Mouse (Mus musculus) naive thymus-derived CD4-positive, alpha-beta T cell, adult 2 months (primary cell): ENCODE data around the gene Rcn2.
"Not testable (repeated sequence)": the region's sequence is repeated elsewhere in the genome, so short reads cannot be mapped to it uniquely, and the experiment has no call there.

Experiments
- DNase-seq: peaks from one replicate; pipeline ENCODE4 v3.0.0-alpha.2; 2011; ENCODE audit warnings: low read depth

The Rcn2 gene

GRCm38 (mm10) chr9:56041372-56042180 is at the start of gene Rcn2:
Gene Rcn2 (plus strand): TSS chr9:56041845.
- DNase-seq: peak; percentile 97

- not testable (repeated sequence) for DNase-seq
These were observed 37.0 kb upstream of the Rcn2 start for GRCm38 (mm10) chr9:56004679-56005078.

- no peak for DNase-seq
These were observed 31.2 kb upstream of the Rcn2 start, which contains the start of gene 4930563M21Rik for GRCm38 (mm10) chr9:56010450-56010849. Gene 4930563M21Rik (minus strand): TSS chr9:56010550.

- no peak for DNase-seq
These were observed 16.9 kb upstream of the Rcn2 start for GRCm38 (mm10) chr9:56024772-56025171.

DNA sequence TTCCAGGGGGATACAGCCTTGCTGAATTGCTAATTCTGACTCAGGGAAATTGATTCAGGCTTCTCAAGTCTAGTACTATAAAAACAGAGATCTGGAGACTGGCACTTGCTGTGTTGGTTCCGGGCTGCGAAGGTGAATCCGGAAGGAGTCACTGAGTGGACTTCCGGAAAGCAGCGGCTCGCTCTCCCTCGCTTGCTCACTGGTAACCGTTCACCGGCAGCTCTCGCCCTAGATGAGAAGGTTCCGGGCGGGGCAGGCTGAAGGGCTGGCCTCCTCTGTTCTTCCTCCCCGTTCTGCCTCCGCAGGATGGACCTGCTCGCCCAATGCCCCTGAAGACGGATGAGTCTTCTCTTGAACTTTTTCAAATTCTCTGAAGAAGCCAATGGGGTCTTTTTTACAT is 14.4 kb upstream of the Rcn2 start:
- no peak for DNase-seq

DNA sequence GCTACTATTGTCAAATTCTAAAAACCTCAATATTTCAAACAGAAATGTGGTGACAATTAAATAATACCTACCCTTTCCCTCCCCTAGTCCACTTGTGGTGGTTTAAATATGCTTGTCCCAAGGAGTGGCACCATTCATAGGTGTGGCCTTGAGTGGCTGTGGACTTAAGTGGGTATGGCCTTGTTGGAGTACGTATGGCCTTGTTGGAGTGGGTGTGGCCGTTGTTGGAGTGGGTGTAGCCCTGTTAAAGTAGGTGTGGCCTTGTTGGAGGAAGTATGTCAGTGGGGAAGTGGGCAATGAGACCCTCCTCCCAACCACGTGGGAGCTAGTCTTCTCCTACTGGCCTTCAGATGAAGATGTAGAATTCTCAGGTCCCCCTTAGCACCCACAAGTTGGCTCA is 9.4 kb upstream of the Rcn2 start:
- DNase-seq: no peak

DNA sequence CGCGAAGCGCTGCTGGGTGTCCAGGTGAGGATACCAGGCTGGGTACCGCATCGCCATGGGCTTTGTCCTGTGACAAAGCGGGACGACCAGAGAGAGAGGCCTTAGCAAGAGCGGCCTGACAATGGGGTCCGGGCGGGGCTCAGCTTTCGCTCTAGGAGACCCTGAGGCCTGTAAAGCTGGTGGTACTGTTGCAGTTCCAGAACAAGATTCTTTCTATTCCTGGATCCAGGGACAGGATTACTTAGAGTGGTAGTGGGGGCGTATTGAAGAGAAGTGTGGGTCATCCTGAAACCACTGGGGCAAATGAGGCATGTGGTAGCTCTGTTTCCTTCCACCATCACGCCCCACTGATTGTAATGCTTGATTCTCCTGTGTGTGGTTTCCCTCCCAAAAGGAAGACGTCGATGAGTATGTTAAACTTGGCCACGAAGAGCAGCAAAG is 556 bp downstream of the Rcn2 start:
- no peak for DNase-seq

DNA sequence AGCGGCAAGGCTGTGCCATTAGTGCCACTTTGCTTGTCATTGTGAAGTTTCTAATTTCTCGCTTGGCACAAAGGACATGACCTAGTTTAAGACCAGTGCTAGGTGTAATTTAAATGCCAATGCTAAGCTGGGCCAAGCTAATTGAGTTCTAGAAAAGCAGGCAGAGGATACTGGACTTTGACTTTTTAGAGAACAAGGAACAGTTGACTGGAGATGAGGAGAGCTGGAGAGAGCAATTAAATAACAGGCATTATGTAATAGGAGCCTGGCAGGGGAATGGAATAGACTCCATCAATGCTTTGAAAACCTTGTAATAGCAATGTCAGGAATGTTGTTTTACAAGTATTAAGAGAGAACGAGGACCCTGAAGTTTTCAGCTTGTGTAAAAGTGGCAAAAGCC is 12.2 kb downstream of the Rcn2 start:
- no peak for DNase-seq

DNA sequence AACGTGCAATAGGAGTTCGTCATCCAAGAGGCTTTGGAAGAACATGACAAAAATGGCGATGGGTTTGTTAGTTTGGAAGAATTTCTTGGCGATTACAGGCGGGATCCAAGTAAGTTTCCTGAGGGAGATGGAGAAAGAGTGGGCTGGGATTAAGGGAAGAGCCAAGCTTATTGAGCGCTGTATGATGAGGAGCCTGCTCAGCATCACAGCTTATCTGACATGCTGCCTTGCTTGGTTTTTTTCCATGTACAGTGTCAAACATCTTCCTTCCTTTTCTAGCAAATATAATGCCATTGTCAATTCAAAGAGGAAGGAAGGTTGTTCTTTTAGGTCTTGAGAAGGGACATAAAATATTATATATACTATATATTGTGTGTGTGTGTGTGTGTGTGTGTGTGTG is 14.5 kb downstream of the Rcn2 start:
- no peak for DNase-seq

DNA sequence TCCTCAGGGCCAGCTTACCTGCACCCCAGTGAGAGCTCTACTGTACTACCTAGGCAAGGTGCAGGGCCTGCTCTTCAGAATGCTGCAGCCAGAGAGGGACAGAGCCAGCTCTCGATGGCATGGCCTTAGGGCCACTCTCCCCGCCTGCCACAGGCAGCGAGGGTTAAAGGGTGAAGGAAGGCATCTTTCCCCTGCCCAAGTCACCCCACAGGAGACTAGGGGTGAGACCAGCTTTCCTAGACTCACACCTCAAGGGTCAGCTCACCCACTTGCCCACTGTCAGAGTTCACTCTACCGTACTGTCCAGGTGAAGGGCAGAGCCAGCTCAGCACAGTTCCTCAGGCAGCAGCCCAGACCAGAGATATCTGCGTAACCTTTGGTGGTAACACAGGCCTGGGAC is 20.7 kb downstream of the Rcn2 start:
- DNase-seq: no peak

DNA sequence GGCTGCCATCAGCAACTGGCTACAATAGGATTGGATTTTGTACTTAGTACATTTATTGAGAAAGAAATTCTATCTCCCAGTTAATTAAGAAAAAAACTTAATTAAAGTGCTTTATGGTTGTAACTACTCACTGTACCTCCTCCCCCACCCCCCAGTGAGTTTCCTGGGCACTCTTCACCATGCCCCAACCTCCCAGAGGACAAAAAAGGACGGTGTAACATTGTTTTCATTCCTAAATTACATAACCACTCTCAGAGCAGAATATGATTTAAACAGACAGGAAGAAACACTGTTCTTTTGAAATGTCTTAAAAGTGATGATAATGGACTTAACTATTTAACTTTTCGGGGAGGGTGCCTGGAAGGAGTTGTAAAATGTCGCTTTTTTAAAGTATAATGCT is 23.4 kb downstream of the Rcn2 start:
- DNase-seq: no peak

- no peak for DNase-seq
These were observed 26.3 kb downstream of the Rcn2 start for GRCm38 (mm10) chr9:56067964-56068363.

DNA sequence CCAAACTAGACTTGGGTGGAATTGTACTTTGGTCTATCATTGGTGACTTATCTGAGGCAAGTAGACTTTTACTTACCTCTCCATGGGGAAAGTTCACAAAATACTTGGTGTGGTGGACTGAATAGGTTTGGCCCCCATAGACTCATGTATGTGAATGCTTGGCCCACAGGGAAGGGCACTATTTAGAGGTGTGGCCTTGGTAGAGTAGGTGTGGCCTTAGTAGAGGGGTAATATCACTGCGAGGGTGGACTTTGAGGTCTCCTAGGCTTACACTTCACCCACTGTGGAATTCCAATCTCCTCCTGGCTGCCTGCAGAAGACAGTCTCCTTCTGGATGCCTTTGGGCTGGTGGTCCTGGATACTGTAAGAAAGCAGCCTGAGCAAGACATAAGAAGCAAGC is 27.0 kb downstream of the Rcn2 start:
- DNase-seq: no peak

- DNase-seq: no peak
These were observed 31.2 kb downstream of the Rcn2 start for GRCm38 (mm10) chr9:56072861-56073260.

DNA sequence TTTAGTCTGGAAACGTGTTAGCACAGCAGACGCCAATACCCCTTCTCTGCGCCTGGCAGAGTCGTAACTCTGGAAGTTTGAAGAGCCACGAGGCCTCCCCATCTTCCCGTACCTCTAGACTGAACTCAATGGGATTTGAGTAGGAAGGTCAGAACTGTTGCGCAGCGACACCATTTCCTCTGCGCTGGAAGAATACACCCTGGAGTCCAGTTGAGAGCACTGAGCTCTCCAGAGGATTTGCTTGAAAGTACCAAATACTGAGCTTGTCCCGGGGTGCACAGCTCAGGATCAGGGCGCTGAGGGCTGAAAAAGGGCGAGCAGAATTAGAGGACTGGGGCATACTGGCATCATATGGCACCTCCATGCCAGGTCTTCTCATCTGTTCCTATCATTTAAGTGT is 33.2 kb downstream of the Rcn2 start:
- no peak for DNase-seq

DNA sequence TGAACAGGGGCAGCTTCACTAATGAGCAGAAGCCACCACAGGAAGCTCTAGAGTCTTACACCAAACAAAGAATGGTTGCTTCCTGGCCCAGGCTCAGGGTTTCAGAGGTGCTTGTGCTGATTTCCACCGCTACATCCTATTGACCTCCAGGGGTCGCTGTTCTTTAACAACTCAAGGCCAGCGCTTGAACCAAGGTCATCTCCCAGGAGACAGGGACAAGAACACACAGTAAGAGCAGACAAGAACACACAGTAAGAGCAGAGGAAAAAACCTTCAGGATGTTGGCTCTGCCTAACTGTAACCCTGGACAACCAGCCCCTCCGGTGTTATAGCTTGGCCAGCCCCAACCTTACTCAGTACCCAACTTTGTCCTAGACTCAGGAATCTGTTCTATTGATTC is 33.6 kb downstream of the Rcn2 start:
- peak; percentile 93 for DNase-seq

DNA sequence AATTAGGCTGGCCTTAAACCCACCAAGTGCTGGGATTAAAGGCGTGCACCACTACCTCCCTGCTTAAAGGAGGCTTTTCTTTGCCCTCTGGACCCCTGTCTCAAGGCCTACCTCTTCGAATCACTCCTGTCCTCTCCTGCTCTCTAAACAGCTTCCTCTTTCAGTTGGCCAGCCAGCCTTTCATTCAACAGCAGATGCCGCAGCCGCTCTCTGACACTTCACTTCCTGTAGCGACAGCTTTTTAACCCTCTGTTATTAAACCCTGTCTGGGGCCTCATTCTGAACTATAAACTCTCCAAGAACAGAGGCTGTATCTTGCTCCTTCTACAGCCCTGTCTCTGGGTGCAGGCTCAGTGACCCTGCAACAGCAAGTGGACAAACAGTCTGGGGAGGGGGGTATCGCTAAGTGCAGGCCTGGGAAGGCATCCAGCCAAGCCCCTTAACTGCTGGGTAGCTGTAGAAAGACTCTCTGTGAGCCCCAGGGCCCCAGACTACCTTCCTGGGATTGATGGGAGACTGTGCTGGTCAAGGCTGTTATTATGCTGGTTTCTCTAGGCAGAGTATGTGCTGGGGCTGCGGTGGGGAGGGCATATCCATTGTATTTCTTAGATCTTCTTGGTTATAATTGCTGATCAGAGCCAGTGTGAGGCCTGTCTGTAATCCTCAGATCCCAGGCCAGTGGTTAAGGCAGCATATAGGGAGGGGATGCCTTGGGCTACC is 34.4 kb downstream of the Rcn2 start:
- peak; percentile 85 for DNase-seq

DNA sequence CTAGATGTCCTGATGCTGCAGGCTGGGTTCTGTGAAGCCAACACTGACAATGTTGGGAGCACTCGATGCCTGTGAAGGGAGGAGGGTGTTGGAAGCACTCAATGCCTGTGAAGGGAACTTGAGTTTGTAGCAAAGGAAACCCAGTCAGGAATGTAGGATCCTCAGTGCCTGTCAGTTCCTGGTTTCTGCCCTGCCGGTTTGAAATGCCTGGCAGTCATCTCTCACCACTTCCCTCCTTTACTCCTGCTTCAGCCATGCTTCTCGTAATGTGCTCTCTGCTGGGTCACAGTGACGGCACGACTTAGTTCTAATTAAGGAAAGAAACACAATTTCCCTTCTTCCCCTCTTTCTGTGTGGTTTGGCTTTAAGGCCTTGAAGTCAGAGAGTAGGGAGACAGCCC is 37.9 kb downstream of the Rcn2 start:
- no peak for DNase-seq

DNA sequence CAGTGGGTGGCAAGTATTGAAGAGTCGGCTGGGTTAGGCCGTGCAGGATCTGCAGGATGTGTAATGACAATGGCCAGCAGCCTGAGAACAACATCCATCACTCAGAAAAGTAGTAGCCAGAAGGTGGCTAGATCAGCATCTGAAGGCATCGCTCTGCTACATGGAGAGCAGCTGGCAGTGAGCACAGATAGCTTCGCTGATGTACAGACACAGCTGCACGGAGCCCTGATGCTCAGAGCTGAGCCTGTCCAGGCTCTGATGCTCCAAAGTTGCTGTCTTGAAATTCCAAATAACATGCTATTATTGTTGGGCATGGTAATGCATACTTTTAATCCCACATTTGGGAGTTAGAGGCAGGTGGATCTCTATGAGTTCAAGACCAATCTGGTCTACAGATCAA is 44.9 kb downstream of the Rcn2 start:
- no peak for DNase-seq

DNA sequence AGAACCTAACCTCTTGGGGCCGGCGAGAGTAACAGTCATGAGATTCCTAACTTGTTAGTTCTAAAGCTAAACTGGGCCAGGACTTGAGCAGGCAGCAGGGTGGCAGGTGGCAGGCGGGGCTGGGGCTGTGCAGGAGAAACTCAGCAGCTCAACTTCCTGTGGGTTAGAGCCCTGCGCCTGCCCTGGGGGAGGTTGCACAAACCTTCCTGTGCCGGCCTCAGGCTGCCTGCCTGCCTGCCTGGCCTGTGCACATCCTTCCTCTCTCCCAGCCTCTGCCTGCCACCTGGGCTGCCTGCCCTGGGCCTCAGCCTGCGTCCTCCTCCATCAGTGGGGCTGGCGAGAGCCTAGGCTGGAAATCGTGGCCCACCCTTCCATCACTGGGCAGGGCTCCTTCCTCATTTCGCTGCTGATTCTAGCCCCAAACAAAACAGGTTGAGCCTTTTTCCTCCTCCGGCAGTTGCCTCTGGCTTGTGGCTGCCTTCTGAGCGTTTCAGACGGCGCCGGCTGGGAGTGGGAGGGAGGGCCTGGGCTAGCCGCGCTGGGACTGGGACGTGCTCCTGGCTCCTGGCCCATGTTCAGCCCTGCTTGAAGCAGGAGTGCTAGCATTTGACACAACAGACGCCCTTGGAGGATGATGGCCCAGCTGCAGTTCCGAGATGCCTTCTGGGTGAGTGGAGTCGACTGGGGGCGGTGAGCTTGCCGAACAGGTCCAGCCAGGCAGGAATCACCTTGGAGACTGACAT is 48.3 kb downstream of the Rcn2 start, which contains the start of gene Pstpip1:
Gene Pstpip1, plus strand, starts transcription at position 185 of the 743 bp plus-strand sequence.
- peak; percentile 83 for DNase-seq

DNA sequence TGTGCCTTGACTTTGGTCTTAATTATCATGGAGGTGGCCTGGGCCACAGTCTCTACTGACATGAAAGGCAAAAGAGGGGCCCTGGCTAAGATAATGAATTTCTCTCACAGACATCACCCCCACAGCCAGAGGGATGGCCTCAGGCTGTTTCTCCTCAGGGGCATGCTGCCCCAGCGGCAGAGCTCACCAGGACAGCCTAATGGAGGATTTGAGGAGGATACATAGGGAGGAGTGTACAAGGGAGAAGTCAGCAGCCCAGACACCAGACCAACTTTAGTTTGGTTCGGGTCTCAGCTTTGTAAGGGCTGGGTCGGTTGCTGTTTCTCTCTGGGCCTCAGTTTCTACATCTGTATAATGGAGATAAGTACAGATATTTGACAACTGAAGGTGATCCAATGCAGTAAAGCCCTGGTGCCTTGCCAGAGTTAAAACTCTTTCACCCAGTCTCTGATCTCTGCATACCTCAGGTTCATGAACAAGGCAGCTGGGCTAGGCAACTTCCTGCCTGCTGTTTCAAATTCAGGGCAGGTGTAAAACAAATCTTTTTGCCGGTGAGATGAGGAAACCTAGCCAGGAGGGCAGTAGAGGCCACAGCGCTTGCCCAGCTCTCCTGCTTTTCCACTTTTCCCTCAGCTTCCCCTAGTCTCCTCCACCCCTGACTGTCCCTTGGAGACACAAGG is 49.0 kb downstream of the Rcn2 start:
- DNase-seq: peak; percentile 59

GRCm38 (mm10) chr9:56092102-56092501 is 50.5 kb downstream of the Rcn2 start:
- DNase-seq: peak; percentile 64
